Mouse (Mus musculus) neural tube, embryonic 15.5 days (tissue): ENCODE data around the gene Shb. TPM values are rescaled to one million over a fixed set of nuclear protein-coding genes. Genes with fewer than 3 reads are reported as not detected.

Source experiments
- ATAC-seq: fragments of 200-750 bp; cut with Nextera tagmentation; 2 replicates; pipeline ENCODE4 v1.8.0; 2017; ENCODE audit warnings: mild to moderate bottlenecking, moderate TSS enrichment, moderate library complexity; ENCODE audit not compliant: low FRiP score
- H3K27ac ChIP-seq: fragments of 300-500 bp; sonication (generic); replicated peaks from 2 replicates; pipeline ENCODE4 v1.5.1; 2015; ENCODE audit warnings: mild to moderate bottlenecking, inconsistent platforms
- H3K27me3 ChIP-seq: fragments of 300-500 bp; sonication (generic); replicated peaks from 2 replicates; pipeline ENCODE4 v1.6.1; 2015; ENCODE audit warnings: inconsistent platforms
- H3K36me3 ChIP-seq: fragments of 300-500 bp; sonication (generic); 2 replicates; pipeline ENCODE4 v1.6.1; 2015; ENCODE audit warnings: inconsistent platforms
- H3K4me1 ChIP-seq: fragments of 300-500 bp; sonication (generic); 2 replicates; pipeline ENCODE4 v1.6.1; 2015; ENCODE audit warnings: inconsistent platforms
- H3K4me2 ChIP-seq: fragments of 300-500 bp; sonication (generic); 2 replicates; pipeline ENCODE4 v1.6.1; 2015; ENCODE audit warnings: inconsistent platforms, mild to moderate bottlenecking, moderate library complexity
- H3K4me3 ChIP-seq: fragments of 300-500 bp; sonication (generic); replicated peaks from 2 replicates; pipeline ENCODE4 v1.5.1; 2015; ENCODE audit warnings: mild to moderate bottlenecking, inconsistent platforms
- H3K9ac ChIP-seq: fragments of 300-500 bp; sonication (generic); replicated peaks from 2 replicates; pipeline ENCODE4 v1.6.1; 2015; ENCODE audit warnings: mild to moderate bottlenecking, inconsistent platforms
- H3K9me3 ChIP-seq: fragments of 300-500 bp; sonication (generic); replicated peaks from 2 replicates; pipeline ENCODE4 v1.6.1; 2016; ENCODE audit warnings: inconsistent platforms
- WGBS: fragments of 180-500 bp; shearing (Covaris S2); methylation state at CpG from one replicate; pipeline ENCODE4 v1.1.7; 2015; ENCODE audit warnings: mixed read lengths; 5-methylcytosine and 5-hydroxymethylcytosine counted together
- polyA plus RNA-seq: library from polyadenylated mRNA; unstranded; fragments of >200 nt; fragmentation: Nextera tagmentation; extraction: Ambion mirVana; gene quantifications from 2 replicates; pipeline ENCODE4 v1.2.1, GENCODE M21; 2015

Gene Shb
- polyA plus RNA-seq, 1 experiment from 2014 or later: 3.9 TPM

DNA sequence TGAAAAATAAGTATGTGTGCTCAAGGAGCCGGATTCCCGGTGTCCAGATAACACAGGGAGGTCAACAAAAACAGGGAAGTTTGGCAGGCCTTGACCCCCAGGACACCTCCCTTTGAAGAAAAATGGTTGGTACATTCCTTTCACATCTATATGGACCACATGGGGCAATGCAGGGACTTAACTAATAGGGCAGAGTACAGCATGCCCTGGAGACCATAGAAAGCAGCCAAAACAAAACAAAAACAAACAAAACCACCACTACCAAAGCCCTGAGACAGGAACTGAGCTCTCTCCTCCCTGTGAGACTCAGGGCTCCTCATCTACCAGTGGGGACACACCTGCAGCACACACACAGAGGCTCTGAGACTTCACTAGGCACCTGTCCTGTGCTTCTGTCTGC, 18.9 kb downstream of the Shb start:
- WGBS: 76% methylated on average over 2 of the region's 2 CpGs
- Histone ChIP-seq H3K4me1 (peaks cover 48% of the 10 kb centered on the region), H3K27ac (no peak overlapping the region), H3K36me3 (no peaks in the 10 kb centered on the region), H3K4me2 (no peak overlapping the region), H3K9me3 (no peaks in the 10 kb centered on the region), H3K9ac (no peak overlapping the region), H3K27me3 (no peaks in the 10 kb centered on the region), H3K4me3 (no peak overlapping the region)
- ATAC-seq: no peak

- no peak overlapping the region for H3K27ac ChIP-seq
- H3K9ac ChIP-seq: no peak overlapping the region
- H3K4me2 ChIP-seq: no peak overlapping the region
- no peaks in the 10 kb centered on the region for H3K27me3 ChIP-seq
- H3K9me3 ChIP-seq: no peaks in the 10 kb centered on the region
- 25% methylated on average over 6 of the region's 6 CpGs for WGBS
- ATAC-seq: 0 out of 2 replicates have a peak, but pooled peaks have one; percentile 18
- H3K4me1 ChIP-seq: peaks cover 60% of the 10 kb centered on the region
- no peaks in the 10 kb centered on the region for H3K36me3 ChIP-seq
- no peak overlapping the region for H3K4me3 ChIP-seq
These were observed 22.1 kb downstream of the Shb start for GRCm38 (mm10) chr4:45510163-45510562.

DNA sequence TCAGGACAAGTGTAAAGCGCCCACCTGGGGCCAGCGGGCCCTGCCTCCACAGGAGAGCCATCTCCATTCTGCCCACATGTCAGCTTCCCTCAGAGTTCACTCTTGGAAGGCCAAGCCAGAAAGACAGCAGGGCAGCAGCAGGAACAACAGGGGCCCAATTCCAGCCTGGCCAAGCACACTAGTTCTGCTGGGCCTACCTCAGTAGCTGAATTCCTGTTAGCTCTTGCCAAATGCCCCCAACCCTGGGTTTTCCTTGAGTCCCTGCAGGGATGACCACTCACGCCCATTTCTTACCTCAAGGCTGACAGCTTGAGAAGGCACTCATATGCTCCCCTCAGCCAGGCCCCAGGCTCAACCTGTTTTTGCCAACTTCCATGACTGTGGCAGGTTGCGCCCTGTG, 22.9 kb downstream of the Shb start:
- Histone ChIP-seq H3K27ac (no peak overlapping the region), H3K4me1 (peaks cover 57% of the 10 kb centered on the region), H3K36me3 (no peaks in the 10 kb centered on the region), H3K27me3 (no peaks in the 10 kb centered on the region), H3K9me3 (no peaks in the 10 kb centered on the region), H3K4me2 (no peak overlapping the region), H3K9ac (no peak overlapping the region), H3K4me3 (no peak overlapping the region)
- 90% methylated on average over 4 of the region's 4 CpGs for WGBS
- no peak for ATAC-seq

DNA sequence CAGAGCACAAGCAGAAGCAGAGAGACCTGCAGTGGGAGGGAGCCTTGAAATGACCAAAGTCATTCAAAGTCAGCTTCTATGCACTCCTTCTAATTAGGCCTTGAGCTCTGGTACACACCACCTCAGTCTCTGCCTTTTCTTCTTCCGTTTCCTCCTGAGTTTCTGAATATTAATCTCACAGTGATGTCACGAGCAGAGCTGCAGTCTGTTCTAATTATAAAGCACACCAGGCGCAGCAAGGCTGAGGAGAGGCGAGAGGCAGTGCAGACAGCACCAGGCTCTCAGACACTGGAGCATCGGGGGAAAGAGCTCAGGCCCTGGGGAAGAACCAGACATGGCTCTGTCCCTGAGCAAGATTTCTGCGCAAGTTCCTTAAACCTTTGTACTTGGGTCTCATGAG, 23.8 kb downstream of the Shb start:
- no peaks in the 10 kb centered on the region for H3K27me3 ChIP-seq
- peak; percentile 43; the same call in 1 of the 2 replicates for ATAC-seq
- 0 out of 2 replicates have a peak overlapping the region, but pooled peaks have one; percentile 4 for H3K27ac ChIP-seq
- H3K9ac ChIP-seq: no peak overlapping the region
- peaks cover 52% of the 10 kb centered on the region for H3K4me1 ChIP-seq
- H3K9me3 ChIP-seq: no peaks in the 10 kb centered on the region
- no peaks in the 10 kb centered on the region for H3K36me3 ChIP-seq
- H3K4me2 ChIP-seq: no peak overlapping the region
- H3K4me3 ChIP-seq: no peak overlapping the region
- 41% methylated on average over 6 of the region's 6 CpGs for WGBS

- Histone ChIP-seq H3K4me1 (peaks cover 45% of the 10 kb centered on the region), H3K9ac (no peak overlapping the region), H3K36me3 (no peaks in the 10 kb centered on the region), H3K9me3 (no peaks in the 10 kb centered on the region), H3K27me3 (no peaks in the 10 kb centered on the region), H3K27ac (no peak overlapping the region), H3K4me2 (no peak overlapping the region), H3K4me3 (no peak overlapping the region)
- WGBS: 74% methylated on average over 1 of the region's 1 CpGs
- ATAC-seq: no peak
These were observed 24.8 kb downstream of the Shb start for GRCm38 (mm10) chr4:45507476-45507875.

DNA sequence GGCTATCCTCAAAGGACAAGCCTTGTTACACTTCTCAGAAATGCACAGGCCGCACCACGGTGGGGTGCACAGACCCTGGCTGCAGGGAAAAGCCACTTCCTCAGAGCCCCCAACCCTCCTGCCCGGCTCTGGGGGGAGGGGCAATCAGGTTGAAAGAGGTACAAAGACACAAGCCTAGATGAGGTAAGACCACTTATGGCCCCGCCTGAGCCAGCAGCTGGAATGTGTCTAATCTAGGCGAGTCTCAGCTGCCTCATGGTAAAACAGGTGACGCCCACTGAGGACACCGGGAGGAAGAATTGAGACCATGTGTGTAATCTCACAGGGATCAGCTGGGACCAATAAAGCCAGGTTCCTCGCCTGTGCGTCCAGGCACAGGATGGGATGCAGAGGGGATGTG, 25.2 kb downstream of the Shb start:
- H3K4me1 ChIP-seq: peaks cover 45% of the 10 kb centered on the region

DNA sequence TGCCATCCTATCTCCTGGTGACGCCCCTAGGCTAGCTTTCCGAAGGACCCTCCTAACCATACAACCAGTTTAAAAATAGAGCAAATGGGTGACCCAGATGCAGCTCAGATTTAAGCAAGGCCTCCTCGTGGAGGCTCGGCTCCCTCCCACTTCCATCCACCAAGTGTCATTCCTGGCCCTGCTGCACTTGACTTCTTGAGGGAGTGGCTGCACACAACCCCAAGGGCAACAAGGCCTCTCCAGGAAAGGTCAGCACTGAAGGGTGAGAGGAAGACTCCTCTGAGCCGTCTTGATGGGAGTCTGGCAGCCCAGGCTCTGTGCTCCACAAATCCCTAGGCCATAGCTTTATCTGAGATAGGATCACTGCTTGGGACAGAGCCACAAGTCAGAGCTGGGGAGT, 25.7 kb downstream of the Shb start:
- no peak overlapping the region for H3K4me3 ChIP-seq
- no peak overlapping the region for H3K27ac ChIP-seq
- 71% methylated on average over 5 of the region's 5 CpGs for WGBS
- no peaks in the 10 kb centered on the region for H3K9me3 ChIP-seq
- no peak overlapping the region for H3K9ac ChIP-seq
- peaks cover 45% of the 10 kb centered on the region for H3K4me1 ChIP-seq
- H3K27me3 ChIP-seq: no peaks in the 10 kb centered on the region
- ATAC-seq: no peak
- no peak overlapping the region for H3K4me2 ChIP-seq
- H3K36me3 ChIP-seq: no peaks in the 10 kb centered on the region

More for the DNA sequence above, 25.2 kb downstream of the Shb start:
- Histone ChIP-seq H3K9ac (no peak overlapping the region), H3K9me3 (no peaks in the 10 kb centered on the region), H3K4me3 (no peak overlapping the region), H3K27me3 (no peaks in the 10 kb centered on the region), H3K36me3 (no peaks in the 10 kb centered on the region), H3K27ac (no peak overlapping the region), H3K4me2 (no peak overlapping the region)
- WGBS: 49% methylated on average over 9 of the region's 9 CpGs
- no peak for ATAC-seq

DNA sequence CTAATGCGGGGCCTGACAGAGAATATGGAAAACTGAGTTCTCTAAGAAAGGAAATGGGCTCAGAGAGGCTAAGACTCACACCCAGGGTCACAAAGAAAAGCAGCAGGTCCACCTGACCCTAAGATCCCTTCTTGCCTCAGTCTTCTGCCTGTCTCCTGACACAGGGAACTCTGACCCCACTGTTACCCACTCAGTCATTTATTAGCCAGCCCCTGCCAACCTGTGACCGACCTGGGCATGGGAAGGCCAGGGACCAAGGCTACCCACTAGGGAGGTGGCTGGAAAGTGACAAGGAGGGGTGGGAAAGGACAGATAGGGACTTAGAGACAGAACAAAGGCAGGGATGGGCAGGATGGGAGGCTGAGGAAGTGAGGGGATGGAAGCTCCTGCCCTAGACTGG, 26.6 kb downstream of the Shb start:
- Histone ChIP-seq H3K9me3 (no peaks in the 10 kb centered on the region), H3K9ac (no peak overlapping the region), H3K36me3 (no peaks in the 10 kb centered on the region), H3K27ac (no peak overlapping the region), H3K4me3 (no peak overlapping the region), H3K4me1 (peaks cover 45% of the 10 kb centered on the region), H3K27me3 (no peaks in the 10 kb centered on the region), H3K4me2 (no peak overlapping the region)
- 86% methylated on average over 2 of the region's 2 CpGs for WGBS
- ATAC-seq: no peak

- H3K27me3 ChIP-seq: no peaks in the 10 kb centered on the region
- 91% methylated on average over 6 of the region's 6 CpGs for WGBS
- H3K4me3 ChIP-seq: no peak overlapping the region
- H3K36me3 ChIP-seq: no peaks in the 10 kb centered on the region
- H3K9me3 ChIP-seq: no peaks in the 10 kb centered on the region
- H3K4me2 ChIP-seq: no peak overlapping the region
- H3K4me1 ChIP-seq: peaks cover 47% of the 10 kb centered on the region
- H3K27ac ChIP-seq: no peak overlapping the region
- no peak overlapping the region for H3K9ac ChIP-seq
- no peak for ATAC-seq
These were observed 27.1 kb downstream of the Shb start for GRCm38 (mm10) chr4:45505191-45505590.

DNA sequence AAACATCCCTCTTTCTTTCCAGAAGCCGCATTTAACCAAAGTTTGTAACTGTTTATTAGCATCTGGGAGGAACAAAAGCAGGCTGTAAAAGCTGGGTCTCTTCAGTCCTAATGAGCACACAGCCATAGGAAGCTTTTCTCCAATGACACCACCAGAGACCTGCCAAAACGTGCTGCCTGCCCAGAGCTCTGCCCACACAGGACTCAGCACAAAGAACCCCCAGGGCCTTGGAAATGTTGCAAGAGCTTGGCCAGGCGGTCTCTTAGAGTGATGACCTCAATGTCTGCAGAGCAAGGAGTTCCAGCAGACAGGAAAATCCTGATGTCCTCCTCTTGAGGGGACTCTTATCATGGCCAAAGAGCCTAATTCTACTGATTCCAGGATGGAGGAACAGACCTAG, 28.5 kb downstream of the Shb start:
- Histone ChIP-seq H3K4me1 (peaks cover 53% of the 10 kb centered on the region), H3K9me3 (no peaks in the 10 kb centered on the region), H3K36me3 (no peaks in the 10 kb centered on the region), H3K27ac (no peak overlapping the region), H3K9ac (no peak overlapping the region), H3K4me2 (no peak overlapping the region), H3K4me3 (no peak overlapping the region), H3K27me3 (no peaks in the 10 kb centered on the region)
- no peak for ATAC-seq
- 29% methylated on average over 3 of the region's 3 CpGs for WGBS

- WGBS: 56% methylated on average over 6 of the region's 6 CpGs
- no peak overlapping the region for H3K4me3 ChIP-seq
- no peaks in the 10 kb centered on the region for H3K9me3 ChIP-seq
- H3K4me2 ChIP-seq: no peak overlapping the region
- H3K36me3 ChIP-seq: no peaks in the 10 kb centered on the region
- H3K27ac ChIP-seq: no peak overlapping the region
- ATAC-seq: no peak
- no peaks in the 10 kb centered on the region for H3K27me3 ChIP-seq
- H3K4me1 ChIP-seq: peaks cover 53% of the 10 kb centered on the region
- H3K9ac ChIP-seq: no peak overlapping the region
These were observed 28.9 kb downstream of the Shb start for GRCm38 (mm10) chr4:45503380-45503779.

GRCm38 (mm10) chr4:45502002-45502401, 30.3 kb downstream of the Shb start:
- 69% methylated on average over 9 of the region's 9 CpGs for WGBS

GRCm38 (mm10) chr4:45500381-45500780, 31.9 kb downstream of the Shb start:
- Histone ChIP-seq H3K4me2 (no peak overlapping the region), H3K27me3 (no peaks in the 10 kb centered on the region), H3K9me3 (no peaks in the 10 kb centered on the region), H3K4me1 (peaks cover 49% of the 10 kb centered on the region), H3K36me3 (no peaks in the 10 kb centered on the region), H3K4me3 (no peak overlapping the region), H3K9ac (no peak overlapping the region), H3K27ac (no peak overlapping the region)
- ATAC-seq: no peak
- WGBS: 79% methylated on average over 8 of the region's 8 CpGs

More at GRCm38 (mm10) chr4:45502002-45502401, 30.3 kb downstream of the Shb start:
- no peak overlapping the region for H3K9ac ChIP-seq
- H3K27me3 ChIP-seq: no peaks in the 10 kb centered on the region
- no peak overlapping the region for H3K27ac ChIP-seq
- no peak for ATAC-seq
- no peaks in the 10 kb centered on the region for H3K36me3 ChIP-seq
- no peak overlapping the region for H3K4me2 ChIP-seq
- H3K4me3 ChIP-seq: no peak overlapping the region
- no peaks in the 10 kb centered on the region for H3K9me3 ChIP-seq
- peaks cover 53% of the 10 kb centered on the region for H3K4me1 ChIP-seq
